Mouse (Mus musculus): ENCODE results near the gene Tmem37.

Gene Tmem37

GRCm38 (mm10) chr1:120093482-120094134 lies 19.7 kb upstream of the Tmem37 start:
- peak; percentile 82 for DNase-seq (ENCODE audit: low spot score)

- DNase-seq (ENCODE audit: low spot score), result peak; percentile 40
These were observed 17.2 kb upstream of the Tmem37 start for GRCm38 (mm10) chr1:120090880-120091570.

- DNase-seq (ENCODE audit: low spot score), result no peak
These were observed 15.3 kb upstream of the Tmem37 start for GRCm38 (mm10) chr1:120089180-120089579.

DNA sequence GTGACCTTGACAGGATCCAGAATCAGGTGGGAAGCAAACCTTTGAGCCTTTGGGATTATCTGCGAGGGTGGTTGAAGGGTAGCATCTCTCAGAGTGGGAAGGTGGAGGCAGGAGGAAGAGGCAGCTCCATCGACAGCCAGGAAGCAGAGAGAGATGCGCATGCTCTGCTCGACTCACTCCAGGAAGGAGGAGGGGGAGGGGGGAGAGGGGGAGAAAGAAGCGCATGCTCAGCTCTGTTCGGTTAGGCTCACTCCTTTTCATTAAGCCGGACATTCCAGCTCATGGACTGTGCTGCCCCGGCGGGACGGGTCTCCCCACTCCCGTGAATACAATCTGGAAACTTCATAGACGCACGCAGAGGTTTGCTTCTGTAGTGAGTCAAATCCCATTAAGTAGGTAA lies 12.8 kb upstream of the Tmem37 start:
- no peak for DNase-seq (ENCODE audit: low spot score)

- no peak for DNase-seq (ENCODE audit: low spot score)
These were observed 11.8 kb upstream of the Tmem37 start for GRCm38 (mm10) chr1:120085696-120086095.

DNA sequence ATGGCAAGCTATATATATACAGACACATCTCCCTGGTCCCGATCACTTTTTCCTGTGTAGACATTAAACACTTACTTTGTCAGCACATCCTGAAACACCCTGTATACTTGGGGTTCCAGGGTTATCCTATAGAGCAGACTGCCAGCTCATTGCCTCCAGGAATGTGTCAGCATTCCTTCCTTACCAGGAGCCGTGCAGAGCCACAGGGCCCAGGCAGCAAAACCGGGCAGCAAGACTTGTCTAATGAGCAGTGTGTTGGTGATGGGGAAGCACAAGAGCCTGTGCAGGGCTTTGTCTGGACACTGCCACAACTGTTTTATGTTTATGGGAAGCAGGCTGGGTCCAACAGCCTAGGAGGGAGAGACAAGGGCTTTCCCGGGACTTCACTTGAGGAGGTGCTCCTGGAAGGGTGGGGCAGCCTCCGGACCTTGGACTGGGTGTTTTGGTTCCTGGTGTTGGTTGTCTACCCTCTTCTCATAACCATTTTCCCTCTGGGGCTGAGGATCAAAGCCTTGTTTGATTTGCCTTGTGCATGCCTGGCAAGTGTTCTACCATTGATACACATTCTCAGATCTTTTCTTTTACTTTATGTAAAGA lies 10.1 kb upstream of the Tmem37 start:
- peak; percentile 61 for DNase-seq (ENCODE audit: low spot score)

DNA sequence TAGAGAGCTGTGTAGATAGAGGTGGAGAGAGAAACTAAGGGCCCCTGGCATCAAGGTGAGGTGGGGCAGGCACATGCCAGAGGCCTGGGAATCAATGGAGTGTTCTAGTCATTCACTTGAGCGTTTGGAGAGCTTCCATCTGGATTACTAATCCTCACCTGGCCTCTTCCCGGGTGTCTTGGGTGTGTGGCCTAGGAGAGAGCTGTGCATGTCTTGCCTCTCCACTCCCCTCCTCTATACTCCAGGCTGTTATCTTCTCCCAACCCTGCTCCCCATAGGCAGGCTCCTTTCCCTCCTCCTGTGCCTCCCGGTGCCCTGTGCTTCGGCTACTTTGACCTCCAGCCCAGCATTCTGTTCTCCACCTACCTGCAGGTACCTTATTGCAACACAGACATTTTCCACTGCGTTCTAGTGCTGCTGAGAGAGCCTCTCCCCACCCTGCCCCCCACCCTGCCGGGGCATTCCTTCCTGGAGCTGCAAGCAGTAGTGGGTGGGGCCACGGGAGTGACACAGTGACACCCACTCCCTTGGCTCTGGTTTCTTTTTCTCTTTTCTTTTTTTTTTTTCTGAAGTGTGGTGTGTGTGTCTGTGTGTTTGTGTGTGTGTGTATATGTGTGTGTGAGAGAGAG lies 9.2 kb upstream of the Tmem37 start:
- DNase-seq (ENCODE audit: low spot score), result peak; percentile 91

DNA sequence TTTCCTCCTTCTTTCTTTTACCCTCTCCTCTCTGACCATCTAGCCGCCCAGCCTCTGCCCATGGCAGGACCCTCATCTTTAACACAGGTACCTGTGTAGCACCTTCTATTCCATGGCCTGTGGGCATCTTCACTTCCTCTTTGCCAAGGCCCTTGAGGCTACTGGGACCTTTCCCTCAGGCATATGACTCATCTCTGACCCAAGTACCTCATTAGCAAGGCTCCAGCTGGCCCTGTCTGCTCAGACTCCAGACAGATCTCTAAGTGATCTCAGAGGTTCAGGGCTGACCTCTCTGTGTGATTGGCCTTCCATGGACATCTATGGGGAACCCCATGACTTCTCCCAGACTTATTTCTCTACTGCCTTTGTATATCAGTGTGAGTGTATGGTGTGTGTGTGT lies 6.8 kb upstream of the Tmem37 start:
- no peak for DNase-seq (ENCODE audit: low spot score)

DNA sequence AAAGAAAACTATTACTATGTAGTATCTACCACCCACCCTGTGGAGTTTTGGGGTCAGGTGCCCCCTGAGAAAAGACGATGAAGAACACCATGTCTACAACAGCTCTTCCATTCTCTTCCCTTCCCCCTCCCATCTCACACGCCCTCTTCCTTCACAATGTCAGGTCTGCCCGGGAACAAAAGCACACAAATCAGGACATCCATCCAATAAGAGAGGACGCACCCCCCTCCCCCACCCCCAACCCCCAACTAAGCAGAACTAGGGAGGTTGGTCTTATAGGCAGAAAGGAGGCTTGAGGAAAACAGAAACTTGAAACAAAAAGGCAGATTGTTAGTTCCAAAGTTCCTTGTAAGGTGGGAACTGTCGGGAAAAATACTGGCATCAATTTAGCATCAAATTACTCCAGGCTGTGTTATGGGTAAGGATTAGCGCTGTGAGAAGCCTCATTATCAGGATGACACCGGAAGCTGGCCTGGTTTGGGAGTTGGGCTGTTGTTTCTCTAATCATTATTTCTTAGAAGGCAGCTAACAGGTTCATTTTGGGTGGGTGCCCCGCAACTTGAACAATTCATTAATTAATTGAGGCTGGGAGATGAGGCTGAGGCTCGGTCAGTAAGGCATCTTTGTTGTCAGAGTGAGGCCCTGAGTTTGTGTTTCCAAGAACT lies 4.0 kb upstream of the Tmem37 start:
- no peak for DNase-seq (ENCODE audit: low spot score)

DNA sequence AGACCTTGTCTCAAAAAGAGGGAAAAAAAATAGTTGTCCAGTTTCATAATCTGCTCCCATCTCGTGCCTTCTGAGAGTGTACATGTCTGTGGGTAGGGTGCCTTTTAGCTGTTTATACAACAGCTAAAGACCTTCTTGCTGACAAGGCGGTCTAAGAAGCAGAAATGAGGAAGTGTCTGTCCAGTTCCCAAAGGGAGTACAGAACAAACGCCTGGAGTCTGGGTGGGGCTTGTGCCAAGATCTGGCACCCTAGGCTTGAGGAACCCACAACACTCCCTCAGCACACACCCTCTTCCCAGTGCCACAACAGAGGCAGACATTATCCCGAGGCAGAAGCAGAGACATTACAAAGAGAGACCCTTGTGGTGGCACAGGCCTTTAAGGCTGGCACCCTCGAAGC lies 1.6 kb upstream of the Tmem37 start:
- DNase-seq (ENCODE audit: low spot score), result no peak

DNA sequence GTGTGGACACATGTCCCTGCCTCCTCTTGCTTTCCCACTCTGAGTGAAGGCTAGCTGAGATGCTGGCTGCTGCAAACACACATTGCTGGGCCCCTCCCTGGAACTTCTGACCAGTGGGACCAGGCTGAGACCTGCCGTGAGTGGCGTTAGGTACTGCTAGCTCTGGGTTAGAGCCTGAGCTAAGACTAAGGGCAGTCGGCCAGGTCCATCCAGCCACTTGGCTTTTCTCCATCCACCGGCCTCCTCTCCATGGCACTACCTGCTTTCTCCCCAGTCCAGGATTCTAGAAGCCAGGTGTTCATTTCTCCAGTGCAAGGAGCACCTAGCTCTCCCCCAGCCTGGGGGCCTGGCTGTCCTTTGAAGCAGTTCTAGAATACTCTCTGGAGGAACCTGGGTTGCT lies 1.1 kb upstream of the Tmem37 start:
- no peak for DNase-seq (ENCODE audit: low spot score)

DNA sequence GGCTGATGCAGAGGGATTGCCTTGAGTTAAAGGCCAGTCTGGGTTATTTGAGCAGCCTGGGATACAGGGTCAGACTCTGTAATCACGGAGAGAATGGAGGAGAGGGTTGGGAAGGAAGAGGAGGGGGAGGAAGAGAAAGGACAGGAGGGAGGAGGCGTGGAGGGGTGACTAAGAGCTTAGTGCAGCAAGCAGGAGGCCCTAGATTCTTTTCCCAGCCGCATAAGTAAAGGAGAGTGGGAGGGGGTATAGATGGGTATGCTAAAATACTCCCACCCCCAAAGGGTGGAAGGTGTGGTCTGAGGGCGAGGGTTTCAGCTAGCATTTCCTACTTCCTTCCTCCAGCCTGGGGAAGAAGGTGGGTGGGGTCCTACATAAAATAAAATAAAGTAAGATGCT lies 431 bp upstream of the Tmem37 start:
- no peak for DNase-seq (ENCODE audit: low spot score)

DNA sequence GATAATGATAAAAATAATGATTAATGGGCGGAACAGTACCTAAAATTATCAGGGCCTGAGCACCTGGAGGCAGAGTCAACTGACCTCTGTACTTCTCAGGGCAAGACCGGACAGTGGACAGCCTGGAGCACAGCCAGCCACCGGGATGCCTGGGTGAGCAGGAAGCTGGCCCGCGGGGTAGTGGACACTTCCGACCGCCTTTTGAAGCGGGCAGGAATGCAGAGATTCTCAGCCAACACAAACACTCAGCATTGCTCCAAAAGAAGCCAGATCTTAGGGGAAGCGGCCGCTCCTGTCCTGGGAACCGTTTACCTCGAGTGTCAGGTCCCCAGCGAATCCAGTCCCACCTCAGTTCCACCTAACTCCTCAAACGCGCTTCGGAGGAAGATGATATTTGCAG lies 974 bp downstream of the Tmem37 start:
- peak; percentile 66 for DNase-seq (ENCODE audit: low spot score)

GRCm38 (mm10) chr1:120071133-120071532 lies 2.7 kb downstream of the Tmem37 start:
- no peak for DNase-seq (ENCODE audit: low spot score)

GRCm38 (mm10) chr1:120070168-120070567 lies 3.7 kb downstream of the Tmem37 start:
- DNase-seq (ENCODE audit: low spot score), result peak; percentile 84

GRCm38 (mm10) chr1:120069120-120069519 lies 4.8 kb downstream of the Tmem37 start:
- DNase-seq (ENCODE audit: low spot score), result no peak

- DNase-seq (ENCODE audit: low spot score), result no peak
These were observed 7.2 kb downstream of the Tmem37 start for GRCm38 (mm10) chr1:120066625-120067024.

GRCm38 (mm10) chr1:120066159-120066558 lies 7.7 kb downstream of the Tmem37 start:
- DNase-seq (ENCODE audit: low spot score), result peak; percentile 69

GRCm38 (mm10) chr1:120064036-120064682 lies 9.7 kb downstream of the Tmem37 start:
- DNase-seq (ENCODE audit: low spot score), result peak; percentile 71

DNA sequence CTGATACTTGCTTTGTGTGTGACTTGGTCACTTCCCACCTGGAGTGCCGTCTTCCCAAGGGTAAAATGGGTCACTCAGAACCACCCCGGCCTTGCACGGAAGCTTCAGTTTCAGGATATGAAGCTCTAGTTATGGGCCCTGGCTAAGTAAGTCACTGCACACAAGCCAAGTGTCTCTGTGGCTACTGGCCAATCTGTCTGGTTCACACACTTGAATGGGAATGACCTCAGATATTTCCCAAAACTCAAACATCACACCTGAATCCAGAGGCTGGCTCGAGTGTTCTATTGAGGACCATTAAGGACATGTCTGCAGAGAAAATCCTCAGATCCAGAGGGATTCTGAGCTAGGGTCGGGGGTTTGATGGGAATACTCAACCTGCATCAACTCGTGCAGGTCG lies 11.6 kb downstream of the Tmem37 start:
- no peak for DNase-seq (ENCODE audit: low spot score)

GRCm38 (mm10) chr1:120060687-120061086 lies 13.2 kb downstream of the Tmem37 start:
- DNase-seq (ENCODE audit: low spot score), result no peak
